21 mouse cellular contexts compared by ENCODE assay signal in genomic region chr1:140851568-140851967, GRCm38 (mm10).
A peak's percentile ranks its signal among the peaks of the same experiment; 100 is the strongest.
DNase-seq lines count a peak whose midpoint lies in the region; ATAC-seq and TF ChIP-seq lines count a peak whose summit lies in the region.
"Had no signal": no experiment of that assay in that cellular context is flagged by ENCODE, and none has a peak within 500 bp of the region (broad histone marks: within the 10 kb centered on the region; RNA-seq: fewer than 3 reads in every experiment).

No protein-coding gene starts in this region.

- ATAC-seq in kidney, postnatal 0 days (replicated peaks; ENCODE audit: low FRiP score, low read depth): no peak
- no peak for ATAC-seq in kidney, embryonic 16.5 days (ENCODE audit: low FRiP score, low TSS enrichment)
- no peak for ATAC-seq in midbrain, embryonic 14.5 days (ENCODE audit: low FRiP score, low TSS enrichment)
- ATAC-seq: activated CD4-positive, CD25-positive, alpha-beta regulatory T cell, adult 4 months; forebrain, embryonic 16.5 days; intestine, embryonic 15.5 days had no signal

- peak; percentile 22; the same call in 1 of the 2 replicates for TF ChIP-seq CTCF in kidney, postnatal 0 days (IDR thresholded peaks at IDR 0.05; ENCODE audit: low read depth)
- peak in 1 of 3 experiments; percentile 41; a peak in 2 of 6 replicates for TF ChIP-seq CTCF in MEL (IDR thresholded peaks at IDR 0.05 in 2 of 3, conservative IDR thresholded peaks at IDR 0.05 in 1 of 3; ENCODE audit: control insufficient read depth in 1 of 3, insufficient read depth in 1 of 3, low read depth in 2 of 3, low read length in 3 of 3, poor library complexity in 1 of 3, severe bottlenecking in 1 of 3)

- H3K9ac ChIP-seq in kidney, postnatal 0 days (ENCODE audit: low read depth, low read length): no peak overlapping the region
- no peak overlapping the region for H3K9ac ChIP-seq in kidney, embryonic 16.5 days (replicated peaks; ENCODE audit: low read length)
- H3K9ac ChIP-seq in MEL (ENCODE audit: control insufficient read depth, low read depth, low read length, poor library complexity, severe bottlenecking): no peak overlapping the region
- H3K9ac ChIP-seq in midbrain, embryonic 14.5 days (replicated peaks; ENCODE audit: low read length): no peak overlapping the region
- H3K9ac ChIP-seq: embryonic facial prominence, embryonic 12.5 days; heart, embryonic 15.5 days; hindbrain, embryonic 14.5 days; intestine, embryonic 15.5 days had no signal

- H3K9me3 ChIP-seq in kidney, postnatal 0 days (replicated peaks; ENCODE audit: low read length): no peaks in the 10 kb centered on the region
- no peaks in the 10 kb centered on the region for H3K9me3 ChIP-seq in kidney, embryonic 16.5 days (ENCODE audit: low read length)
- no peaks in the 10 kb centered on the region for H3K9me3 ChIP-seq in MEL (replicated peaks; ENCODE audit: insufficient read depth, low read length)
- no peaks in the 10 kb centered on the region for H3K9me3 ChIP-seq in midbrain, embryonic 14.5 days (ENCODE audit: control insufficient read depth, low read length)
- H3K9me3 ChIP-seq: embryonic facial prominence, embryonic 12.5 days; heart, embryonic 15.5 days; hindbrain, embryonic 10.5 days; intestine, embryonic 15.5 days had no signal

- H3K27me3 ChIP-seq in kidney, postnatal 0 days (ENCODE audit: insufficient read depth, low read length): no peaks in the 10 kb centered on the region
- H3K27me3 ChIP-seq in kidney, embryonic 16.5 days (ENCODE audit: insufficient read depth, low read length): no peaks in the 10 kb centered on the region
- no peaks in the 10 kb centered on the region for H3K27me3 ChIP-seq in MEL (ENCODE audit: control insufficient read depth in 1 of 2, insufficient read depth in 2 of 2, low read length in 2 of 2)
- H3K27me3 ChIP-seq in midbrain, embryonic 14.5 days (ENCODE audit: control insufficient read depth, insufficient read depth, low read length): no peaks in the 10 kb centered on the region
- H3K27me3 ChIP-seq: embryonic facial prominence, embryonic 12.5 days; heart, embryonic 15.5 days; intestine, embryonic 15.5 days had no signal

- TF ChIP-seq POLR2A in MEL (IDR thresholded peaks at IDR 0.05; ENCODE audit: control insufficient read depth in 1 of 2, insufficient read depth in 1 of 2, low read depth in 1 of 2, low read length in 2 of 2, poor library complexity in 1 of 2): no peak

- peak; percentile 50 for TF ChIP-seq RAD21 in MEL (IDR thresholded peaks at IDR 0.05; ENCODE audit: low read depth, low read length)

- H3K27ac ChIP-seq in kidney, postnatal 0 days: no peak overlapping the region
- no peak overlapping the region for H3K27ac ChIP-seq in kidney, embryonic 16.5 days (ENCODE audit: low read length)
- no peak overlapping the region for H3K27ac ChIP-seq in MEL (ENCODE audit: control insufficient read depth, low read depth, low read length)
- H3K27ac ChIP-seq in midbrain, embryonic 14.5 days (replicated peaks; ENCODE audit: low read depth, low read length): no peak overlapping the region
- H3K27ac ChIP-seq: embryonic facial prominence, embryonic 12.5 days; heart, adult 2 months; heart, embryonic 15.5 days; hindbrain, embryonic 10.5 days; hindbrain, embryonic 14.5 days; intestine, embryonic 15.5 days had no signal

- no peak overlapping the region for H3K4me2 ChIP-seq in kidney, postnatal 0 days (ENCODE audit: low read length)
- no peak overlapping the region for H3K4me2 ChIP-seq in kidney, embryonic 16.5 days (replicated peaks; ENCODE audit: low read depth, low read length)
- no peak overlapping the region for H3K4me2 ChIP-seq in midbrain, embryonic 14.5 days (ENCODE audit: low read length)
- H3K4me2 ChIP-seq: embryonic facial prominence, embryonic 12.5 days; heart, embryonic 11.5 days; heart, embryonic 15.5 days; hindbrain, embryonic 14.5 days; intestine, embryonic 15.5 days had no signal

- H3K36me3 ChIP-seq in kidney, postnatal 0 days (ENCODE audit: insufficient read depth, low read length): no peaks in the 10 kb centered on the region
- H3K36me3 ChIP-seq in kidney, embryonic 16.5 days (ENCODE audit: insufficient read depth, low read length): no peaks in the 10 kb centered on the region
- H3K36me3 ChIP-seq in MEL (ENCODE audit: control insufficient read depth in 1 of 2, insufficient read depth in 2 of 2, low read length in 2 of 2): peaks cover 0 to 6% of the 10 kb centered on the region in 2 experiments; a peak in 2 of 4 replicates
- H3K36me3 ChIP-seq in midbrain, embryonic 14.5 days (ENCODE audit: control insufficient read depth, insufficient read depth, low read length): no peaks in the 10 kb centered on the region
- H3K36me3 ChIP-seq: embryonic facial prominence, embryonic 12.5 days; heart, embryonic 15.5 days; hindbrain, embryonic 10.5 days; intestine, embryonic 15.5 days had no signal

- no peak overlapping the region for H3K4me3 ChIP-seq in kidney, postnatal 0 days (replicated peaks; ENCODE audit: low read depth, low read length)
- H3K4me3 ChIP-seq in kidney, embryonic 16.5 days (ENCODE audit: low read length): no peak overlapping the region
- H3K4me3 ChIP-seq in MEL (ENCODE audit: control insufficient read depth in 1 of 2, insufficient read depth in 1 of 2, low read depth in 2 of 2, low read length in 2 of 2): no peak overlapping the region
- no peak overlapping the region for H3K4me3 ChIP-seq in midbrain, embryonic 14.5 days (replicated peaks; ENCODE audit: low read depth, low read length)
- H3K4me3 ChIP-seq: embryonic facial prominence, embryonic 12.5 days; heart, adult 2 months; heart, embryonic 15.5 days; hindbrain, embryonic 10.5 days; intestine, embryonic 15.5 days had no signal

- no peak for TF ChIP-seq EP300 in MEL (IDR thresholded peaks at IDR 0.05; ENCODE audit: low read depth in 1 of 2, low read length in 2 of 2)

- no peaks in the 10 kb centered on the region for H3K4me1 ChIP-seq in kidney, postnatal 0 days (replicated peaks; ENCODE audit: insufficient read depth, low read length)
- H3K4me1 ChIP-seq in kidney, embryonic 16.5 days (ENCODE audit: insufficient read depth, low read length): no peaks in the 10 kb centered on the region
- peaks cover 0 to 4% of the 10 kb centered on the region in 2 experiments; a peak in 1 of 4 replicates for H3K4me1 ChIP-seq in MEL (ENCODE audit: control insufficient read depth in 1 of 2, insufficient read depth in 2 of 2, low read length in 2 of 2)
- H3K4me1 ChIP-seq in midbrain, embryonic 14.5 days (ENCODE audit: control insufficient read depth, insufficient read depth, low read length): no peaks in the 10 kb centered on the region
- H3K4me1 ChIP-seq: embryonic facial prominence, embryonic 12.5 days; heart, embryonic 15.5 days; hindbrain, embryonic 10.5 days; intestine, embryonic 15.5 days had no signal

- no peaks in the 10 kb centered on the region for H3K79me2 ChIP-seq in MEL (ENCODE audit: control insufficient read depth, insufficient read depth, low read length, poor library complexity)

- no peak for DNase-seq in kidney, postnatal 0 days (ENCODE audit: low spot score)
- DNase-seq in A20 (ENCODE audit: low read depth, low spot score): peak; percentile 20
- peak; percentile 10 for DNase-seq in MEL (ENCODE audit: low read depth, low spot score)
- DNase-seq in midbrain, embryonic 14.5 days: no peak
- no peak for DNase-seq in heart, postnatal 4 days
- DNase-seq: adrenal gland, postnatal 14 days; cerebellum, adult 11-12 months; cerebellum, adult 9-10 months; cerebellum, postnatal 25 days; gastrocnemius, postnatal 14 days; heart, adult 2 months; heart, postnatal 14 days had no signal

TF ChIP-seq in MEL, 35 proteins besides CTCF, POLR2A, EP300 and RAD21:
- TF ChIP-seq NELFE (IDR thresholded peaks at IDR 0.05; ENCODE audit: low read depth, low read length): no peak
- TF ChIP-seq SMC3 (IDR thresholded peaks at IDR 0.05; ENCODE audit: low read depth, low read length): peak; percentile 44; the same call in 1 of the 2 replicates
- TF ChIP-seq HCFC1 (IDR thresholded peaks at IDR 0.05; ENCODE audit: low read depth, low read length): no peak
- TF ChIP-seq ELF1 (IDR thresholded peaks at IDR 0.05; ENCODE audit: low read depth, low read length): no peak
- no peak for TF ChIP-seq CHD2 (IDR thresholded peaks at IDR 0.05; ENCODE audit: low read length)
- TF ChIP-seq MAX (IDR thresholded peaks at IDR 0.05; ENCODE audit: low read length): no peak

Comparison
In these comparisons a context has a peak if more than half of its experiments do, and no peak if none do; other contexts are left out.
1. DNase-seq: peak in A20 (single experiment) and MEL (single experiment); none in kidney, postnatal 0 days (single experiment), midbrain, embryonic 14.5 days (single experiment) and heart, postnatal 4 days (single experiment).